7 mouse cellular contexts compared by ENCODE assay signal in the genomic region with DNA sequence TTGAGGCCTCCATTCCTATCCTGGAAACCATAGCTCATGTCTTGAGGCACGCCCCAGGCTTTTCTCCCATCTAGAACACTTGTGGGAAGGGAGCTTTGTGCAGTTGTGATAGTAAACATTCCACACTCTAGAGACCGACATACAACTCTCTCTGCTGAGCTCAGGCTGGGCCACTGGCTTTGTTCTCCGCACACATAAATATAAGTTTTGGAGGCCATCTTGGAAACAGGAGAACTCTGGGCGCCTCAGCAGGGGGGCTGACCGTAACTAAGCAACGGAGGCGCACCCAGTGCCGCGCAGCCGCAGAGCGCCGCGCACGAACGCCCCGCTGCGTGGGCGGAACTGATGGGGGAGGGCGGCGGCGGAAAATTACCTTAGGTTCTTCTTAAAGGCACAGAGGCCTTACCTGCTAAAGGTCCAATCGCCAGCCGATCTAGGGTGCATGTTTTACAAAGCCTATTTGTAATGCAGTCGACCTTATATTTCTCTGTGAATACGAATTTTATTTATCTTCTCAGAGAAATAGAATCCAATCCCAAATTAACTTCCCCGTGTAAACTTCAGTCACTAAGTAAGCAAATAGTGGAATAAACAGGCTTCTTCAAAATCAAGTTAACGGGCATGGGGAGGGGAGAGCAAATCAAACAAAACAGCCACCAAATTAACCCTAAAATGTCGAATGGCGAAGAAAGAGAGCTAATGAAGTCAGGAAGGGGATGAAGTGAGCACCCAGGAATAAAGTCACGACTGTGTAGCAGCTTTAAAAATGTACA.
DNase-seq lines count a peak whose midpoint lies in the region; ATAC-seq lines count a peak whose summit lies in the region.

No protein-coding gene starts in this region.

- peak; percentile 95 for DNase-seq in adrenal gland, postnatal 10 days
- peak; percentile 94 for DNase-seq in embryo, embryonic 11.5 days (ENCODE audit: low read depth, low spot score)
- peak; percentile 84 to 88 for DNase-seq in gastrocnemius, postnatal 36 days
- DNase-seq in limb, embryonic 10.5 days (ENCODE audit: low spot score): peak; percentile 95
- peak; percentile 96 for DNase-seq in skeletal muscle tissue, adult 2 months (ENCODE audit: low read depth, low spot score)

- peak overlapping the region; percentile 63 for H3K4me2 ChIP-seq in intestine, embryonic 16.5 days (ENCODE audit: low read depth, low read length)
- peak overlapping the region; percentile 56 for H3K4me2 ChIP-seq in midbrain, embryonic 12.5 days (replicated peaks)

- H3K27me3 ChIP-seq in intestine, embryonic 16.5 days (replicated peaks; ENCODE audit: control insufficient read depth, insufficient read depth, low read length): no peaks in the 10 kb centered on the region
- H3K27me3 ChIP-seq in limb, embryonic 10.5 days (ENCODE audit: low read depth, poor library complexity, severe bottlenecking): no peaks in the 10 kb centered on the region
- no peaks in the 10 kb centered on the region; the same call in 1 of the 2 replicates for H3K27me3 ChIP-seq in midbrain, embryonic 12.5 days

- H3K9ac ChIP-seq in intestine, embryonic 16.5 days (ENCODE audit: low read depth, low read length): peak overlapping the region; percentile 65
- H3K9ac ChIP-seq in midbrain, embryonic 12.5 days (replicated peaks): peak overlapping the region; percentile 49; the same call in 1 of the 2 replicates

- peak; percentile 96 for ATAC-seq in intestine, embryonic 16.5 days
- peak; percentile 90 for ATAC-seq in midbrain, embryonic 12.5 days (ENCODE audit: low FRiP score, low read depth)

- H3K4me1 ChIP-seq in intestine, embryonic 16.5 days (ENCODE audit: control insufficient read depth, insufficient read depth, low read length): 0 out of 2 replicates have a peak, but pooled peaks cover 5% of the 10 kb centered on the region
- peaks cover 38% of the 10 kb centered on the region for H3K4me1 ChIP-seq in limb, embryonic 10.5 days
- H3K4me1 ChIP-seq in midbrain, embryonic 12.5 days: peaks cover 14% of the 10 kb centered on the region

- no peaks in the 10 kb centered on the region for H3K36me3 ChIP-seq in intestine, embryonic 16.5 days (ENCODE audit: control insufficient read depth, insufficient read depth, low read length)
- H3K36me3 ChIP-seq in limb, embryonic 10.5 days: no peaks in the 10 kb centered on the region
- no peaks in the 10 kb centered on the region for H3K36me3 ChIP-seq in midbrain, embryonic 12.5 days

- intact Hi-C loops in gastrocnemius, postnatal 36 days (cut with DNase I): no loop called here

- H3K9me3 ChIP-seq in intestine, embryonic 16.5 days (ENCODE audit: control insufficient read depth, low read length): no peaks in the 10 kb centered on the region
- no peaks in the 10 kb centered on the region for H3K9me3 ChIP-seq in limb, embryonic 10.5 days (replicated peaks)
- H3K9me3 ChIP-seq in midbrain, embryonic 12.5 days: no peaks in the 10 kb centered on the region

- 2% methylated on average over 30 of the region's 30 CpGs for WGBS in intestine, embryonic 16.5 days
- 3% methylated on average over 30 of the region's 30 CpGs for WGBS in limb, embryonic 10.5 days
- WGBS in midbrain, embryonic 12.5 days: 3% methylated on average over 30 of the region's 30 CpGs

- H3K4me3 ChIP-seq in intestine, embryonic 16.5 days (ENCODE audit: low read length): peak overlapping the region; percentile 36
- peak overlapping the region; percentile 46 for H3K4me3 ChIP-seq in limb, embryonic 10.5 days
- H3K4me3 ChIP-seq in midbrain, embryonic 12.5 days: peak overlapping the region; percentile 29

- H3K27ac ChIP-seq in intestine, embryonic 16.5 days (ENCODE audit: low read length): peak overlapping the region; percentile 86
- H3K27ac ChIP-seq in limb, embryonic 10.5 days: peak overlapping the region; percentile 92
- H3K27ac ChIP-seq in midbrain, embryonic 12.5 days (replicated peaks): peak overlapping the region; percentile 87

Comparison
In these comparisons a context has a peak if more than half of its experiments do, and no peak if none do; other contexts are left out.
1. Peak in every context shown above with its lines: DNase-seq, ATAC-seq, H3K4me3 ChIP-seq and H3K27ac ChIP-seq.